Mouse (Mus musculus): ENCODE measurements around the gene Ush2a. TPM values are rescaled to one million over a fixed set of nuclear protein-coding genes. Genes with fewer than 3 reads are reported as not detected.

Gene Ush2a
- total and polyA plus RNA-seq, 3 experiments, result under 0.01 to 0.04 TPM; not detected in 1

- Histone ChIP-seq H3K4me3 (ENCODE audit: control insufficient read depth in 1 of 2, insufficient read depth in 1 of 2, low read depth in 2 of 2, low read length in 2 of 2) (no peak overlapping the region), H3K9ac (ENCODE audit: control insufficient read depth, low read depth, low read length, poor library complexity, severe bottlenecking) (no peak overlapping the region), H3K9me3 (replicated peaks; ENCODE audit: insufficient read depth, low read length) (no peaks in the 10 kb centered on the region), H3K36me3 (ENCODE audit: control insufficient read depth in 1 of 2, insufficient read depth in 2 of 2, low read length in 2 of 2) (no peaks in the 10 kb centered on the region), H3K27me3 (ENCODE audit: control insufficient read depth in 1 of 2, insufficient read depth in 2 of 2, low read length in 2 of 2) (no peaks in the 10 kb centered on the region), H3K79me2 (ENCODE audit: control insufficient read depth, insufficient read depth, low read length, poor library complexity) (no peaks in the 10 kb centered on the region), H3K4me1 (ENCODE audit: control insufficient read depth in 1 of 2, insufficient read depth in 2 of 2, low read length in 2 of 2) (no peaks in the 10 kb centered on the region), H3K27ac (ENCODE audit: control insufficient read depth, low read depth, low read length) (no peak overlapping the region)
- DNase-seq (ENCODE audit: low read depth, low spot score), result no peak
- no peak for TF ChIP-seq MYC (IDR thresholded peaks at IDR 0.05; ENCODE audit: low read depth, low read length)
Observed at GRCm38 (mm10) chr1:188537021-188537420, 275.2 kb downstream of the Ush2a start.

- no peaks in the 10 kb centered on the region for H3K36me3 ChIP-seq (ENCODE audit: control insufficient read depth in 1 of 2, insufficient read depth in 2 of 2, low read length in 2 of 2)
- no peak overlapping the region for H3K27ac ChIP-seq (ENCODE audit: control insufficient read depth, low read depth, low read length)
- H3K79me2 ChIP-seq (ENCODE audit: control insufficient read depth, insufficient read depth, low read length, poor library complexity), result no peaks in the 10 kb centered on the region
- H3K4me1 ChIP-seq (ENCODE audit: control insufficient read depth in 1 of 2, insufficient read depth in 2 of 2, low read length in 2 of 2), result no peaks in the 10 kb centered on the region
- TF ChIP-seq ZNF384 (IDR thresholded peaks at IDR 0.05; ENCODE audit: low read depth, low read length) (no peak), POLR2AphosphoS2 (IDR thresholded peaks at IDR 0.05; ENCODE audit: low read length) (no peak), ZMIZ1 (IDR thresholded peaks at IDR 0.05; ENCODE audit: low read depth, low read length) (no peak)
- no peak overlapping the region for H3K4me3 ChIP-seq (ENCODE audit: control insufficient read depth in 1 of 2, insufficient read depth in 1 of 2, low read depth in 2 of 2, low read length in 2 of 2)
- DNase-seq (ENCODE audit: low read depth, low spot score), result no peak
- no peak overlapping the region for H3K9ac ChIP-seq (ENCODE audit: control insufficient read depth, low read depth, low read length, poor library complexity, severe bottlenecking)
- H3K27me3 ChIP-seq (ENCODE audit: control insufficient read depth in 1 of 2, insufficient read depth in 2 of 2, low read length in 2 of 2), result no peaks in the 10 kb centered on the region
- H3K9me3 ChIP-seq (replicated peaks; ENCODE audit: insufficient read depth, low read length), result no peaks in the 10 kb centered on the region
Observed at GRCm38 (mm10) chr1:188539621-188540020, 277.8 kb downstream of the Ush2a start.

- H3K27ac ChIP-seq (ENCODE audit: control insufficient read depth, low read depth, low read length), result no peak overlapping the region
- H3K9ac ChIP-seq (ENCODE audit: control insufficient read depth, low read depth, low read length, poor library complexity, severe bottlenecking), result no peak overlapping the region
- no peaks in the 10 kb centered on the region for H3K27me3 ChIP-seq (ENCODE audit: control insufficient read depth in 1 of 2, insufficient read depth in 2 of 2, low read length in 2 of 2)
- H3K9me3 ChIP-seq (replicated peaks; ENCODE audit: insufficient read depth, low read length), result no peaks in the 10 kb centered on the region
- H3K79me2 ChIP-seq (ENCODE audit: control insufficient read depth, insufficient read depth, low read length, poor library complexity), result no peaks in the 10 kb centered on the region
- no peaks in the 10 kb centered on the region for H3K4me1 ChIP-seq (ENCODE audit: control insufficient read depth in 1 of 2, insufficient read depth in 2 of 2, low read length in 2 of 2)
- DNase-seq (ENCODE audit: low read depth, low spot score), result no peak
- H3K36me3 ChIP-seq (ENCODE audit: control insufficient read depth in 1 of 2, insufficient read depth in 2 of 2, low read length in 2 of 2), result no peaks in the 10 kb centered on the region
- H3K4me3 ChIP-seq (ENCODE audit: control insufficient read depth in 1 of 2, insufficient read depth in 1 of 2, low read depth in 2 of 2, low read length in 2 of 2), result no peak overlapping the region
- no peak for TF ChIP-seq MAX (IDR thresholded peaks at IDR 0.05; ENCODE audit: low read length)
- TF ChIP-seq ZNF384 (IDR thresholded peaks at IDR 0.05; ENCODE audit: low read depth, low read length), result no peak
- no peak for TF ChIP-seq SIN3A (IDR thresholded peaks at IDR 0.05; ENCODE audit: low read length)
- TF ChIP-seq E2F4 (IDR thresholded peaks at IDR 0.05; ENCODE audit: borderline replicate concordance, low read depth, low read length), result no peak
- no peak for TF ChIP-seq MEF2A (IDR thresholded peaks at IDR 0.05; ENCODE audit: extremely low read depth, insufficient replicate concordance, low read depth, low read length, poor library complexity, severe bottlenecking)
- no peak for TF ChIP-seq JUND (IDR thresholded peaks at IDR 0.05; ENCODE audit: low read depth, low read length)
- TF ChIP-seq ZC3H11A (IDR thresholded peaks at IDR 0.05; ENCODE audit: low read depth, low read length), result no peak
- TF ChIP-seq RCOR1 (IDR thresholded peaks at IDR 0.05; ENCODE audit: low read depth, low read length), result no peak
- no peak for TF ChIP-seq SMC3 (IDR thresholded peaks at IDR 0.05; ENCODE audit: low read depth, low read length)
- no peak for TF ChIP-seq NRF1 (IDR thresholded peaks at IDR 0.05; ENCODE audit: insufficient read depth, low read depth, low read length, poor library complexity, severe bottlenecking)
- TF ChIP-seq POLR2AphosphoS2 (IDR thresholded peaks at IDR 0.05; ENCODE audit: low read length), result no peak
- no peak for TF ChIP-seq MYB (IDR thresholded peaks at IDR 0.05; ENCODE audit: low read depth, low read length)
- no peak for TF ChIP-seq MXI1 (IDR thresholded peaks at IDR 0.05; ENCODE audit: low read depth, low read length)
- no peak for TF ChIP-seq CHD1 (IDR thresholded peaks at IDR 0.05; ENCODE audit: low read depth, low read length)
- no peak for TF ChIP-seq ZKSCAN1 (IDR thresholded peaks at IDR 0.05; ENCODE audit: low read depth, low read length)
- TF ChIP-seq ETS1 (IDR thresholded peaks at IDR 0.05; ENCODE audit: low read depth, low read length), result no peak
- TF ChIP-seq NELFE (IDR thresholded peaks at IDR 0.05; ENCODE audit: low read depth, low read length), result no peak
- TF ChIP-seq POLR2A (IDR thresholded peaks at IDR 0.05; ENCODE audit: control insufficient read depth in 1 of 2, insufficient read depth in 1 of 2, low read depth in 1 of 2, low read length in 2 of 2, poor library complexity in 1 of 2), result no peak
- no peak for TF ChIP-seq TCF12 (IDR thresholded peaks at IDR 0.05; ENCODE audit: low read depth, low read length)
- TF ChIP-seq POLR2AphosphoS5 (IDR thresholded peaks at IDR 0.05; ENCODE audit: borderline replicate concordance, low read depth, low read length), result no peak
Observed at GRCm38 (mm10) chr1:188541492-188541891, 279.7 kb downstream of the Ush2a start.

All from MEL (cell line).